Mouse (Mus musculus): Measurements from ENCODE around the gene Rabgap1l.

DNA sequence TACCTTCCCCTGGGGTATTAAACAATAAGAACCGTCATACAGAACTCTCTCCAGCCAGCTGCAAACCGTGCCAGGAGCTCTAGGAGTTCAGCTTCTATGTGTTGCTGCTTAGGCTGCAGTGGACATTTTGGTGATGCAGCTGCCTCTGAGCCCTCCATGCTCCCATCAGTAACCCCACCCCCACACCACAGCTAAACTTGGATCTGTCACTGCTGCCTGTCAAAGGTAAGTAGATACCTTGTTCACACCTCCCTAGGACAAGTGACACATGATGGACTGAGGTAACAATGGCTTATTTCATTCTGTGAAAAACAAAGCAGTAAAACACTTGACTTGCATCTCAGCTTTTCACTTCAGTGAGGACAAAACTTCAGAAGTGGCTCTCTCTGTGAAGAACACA, 344.3 kb downstream of the Rabgap1l start:
- no peak for TF ChIP-seq CTCF (IDR thresholded peaks at IDR 0.05; ENCODE audit: control insufficient read depth, insufficient read depth, insufficient replicate concordance, low read depth, low read length)
- no peak for TF ChIP-seq POLR2A (IDR thresholded peaks at IDR 0.05; ENCODE audit: control insufficient read depth, low read depth, low read length)
